In genomic region chr17:34898160-34898586, GRCm38 (mm10) we compare ENCODE assay signal across 8 mouse cellular contexts. TPM values are rescaled to one million over a fixed set of nuclear protein-coding genes. Genes with fewer than 3 reads are reported as not detected.
A peak's percentile ranks its signal among the peaks of the same experiment; 100 is the strongest.
DNase-seq lines count a peak whose midpoint lies in the region; ATAC-seq lines count a peak whose summit lies in the region.

TSS of gene C2 (minus strand) at chr17:34898265.
TSS of gene Ehmt2 (plus strand) at chr17:34898469.

- peaks cover 56% of the 10 kb centered on the region for H3K4me1 ChIP-seq in hindbrain, embryonic 13.5 days (replicated peaks)

- 0% methylated on average over 22 of the region's 44 CpGs for WGBS in hindbrain, embryonic 13.5 days

- no peaks in the 10 kb centered on the region for H3K27me3 ChIP-seq in hindbrain, embryonic 13.5 days

- peak; percentile 90 for DNase-seq in NIH3T3 (ENCODE audit: low read depth)
- DNase-seq in cerebellum, postnatal 10 days = peak; percentile 90 to 91
- DNase-seq in frontal cortex, postnatal 14 days (ENCODE audit: low spot score in 2 of 2) = peak; percentile 69 to 73
- peak; percentile 83 to 86 for DNase-seq in layer of hippocampus, postnatal 36 days
- DNase-seq in lung, postnatal 36 days = peak; percentile 83
- DNase-seq in retina, postnatal 1 day = peak; percentile 87
- DNase-seq in thymus, postnatal 4 days = peak; percentile 87

- H3K9ac ChIP-seq in hindbrain, embryonic 13.5 days = peak within 1 kb of the TSS; percentile 98

- H3K9me3 ChIP-seq in hindbrain, embryonic 13.5 days = no peaks in the 10 kb centered on the region

- H3K27ac ChIP-seq in hindbrain, embryonic 13.5 days = peak within 1 kb of the TSS; percentile 97

- peak within 1 kb of the TSS; percentile 88 for H3K4me3 ChIP-seq in hindbrain, embryonic 13.5 days

- peak within 1 kb of the TSS; percentile 100 for H3K4me2 ChIP-seq in hindbrain, embryonic 13.5 days

- peak; percentile 11 for ATAC-seq in hindbrain, embryonic 13.5 days (ENCODE audit: low FRiP score)

- H3K36me3 ChIP-seq in hindbrain, embryonic 13.5 days = peaks cover 28% of the 10 kb centered on the region

RNA-seq across cellular contexts. Expression of gene C2, which starts in this region (rescaled TPM):
- polyA plus RNA-seq in hindbrain, embryonic 13.5 days (2015; fragmentation: Nextera tagmentation; extraction: Ambion mirVana) = 1.4 and 2.3 TPM in 2 replicates
- total RNA-seq in layer of hippocampus, postnatal 36 days (2021) = 1 to 10 TPM in 1 of 2 experiments, under 1 TPM in 1; 0.22 to 2.0 TPM

RNA-seq across cellular contexts. Expression of gene Ehmt2, which starts in this region (rescaled TPM):
- 90.1 and 98.0 TPM in 2 replicates for polyA plus RNA-seq in hindbrain, embryonic 13.5 days (2015; fragmentation: Nextera tagmentation; extraction: Ambion mirVana)
- 100 to 1,000 TPM; 175 to 182 TPM for total RNA-seq in layer of hippocampus, postnatal 36 days (2021)

Comparison
In these comparisons a context has a peak if more than half of its experiments do, and no peak if none do; other contexts are left out.
1. Peak in every context shown above with its lines: DNase-seq, ATAC-seq, H3K4me3 ChIP-seq and H3K27ac ChIP-seq.